Mouse (Mus musculus): ENCODE measurements around the gene Lzic.

DNA sequence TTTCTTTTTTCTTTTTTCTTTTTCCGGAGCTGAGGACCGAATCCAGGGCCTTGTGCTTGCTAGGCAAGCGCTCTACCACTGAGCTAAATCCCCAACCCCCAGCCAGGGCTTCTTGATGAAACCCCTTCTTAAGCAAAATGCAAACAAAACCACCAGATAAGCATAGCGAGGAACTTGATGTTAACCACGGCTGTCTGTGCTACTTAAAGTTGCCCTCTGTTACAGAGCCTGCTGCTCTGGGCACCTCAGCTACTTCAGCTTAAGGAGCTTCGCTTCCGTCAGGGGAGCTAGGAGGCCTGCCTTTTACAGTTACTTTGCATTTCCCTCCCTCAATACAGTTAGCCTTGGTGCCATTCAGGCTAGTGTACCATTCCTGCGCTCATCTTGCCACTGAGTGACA is 13.9 kb downstream of the Lzic start:
- no peak for TF ChIP-seq CTCF (IDR thresholded peaks at IDR 0.05; ENCODE audit: low read depth, low read length)
- no peak for TF ChIP-seq POLR2A (IDR thresholded peaks at IDR 0.05; ENCODE audit: borderline replicate concordance, low read depth, low read length)

Data from bone marrow macrophage, adult 2 months (primary cell).